Mouse (Mus musculus): ENCODE results near the gene Cntnap1. TPM values are rescaled to one million over a fixed set of nuclear protein-coding genes. Genes with fewer than 3 reads are reported as not detected.

The Cntnap1 gene
- polyA plus RNA-seq, 2 experiments: 0.56 to 1.5 TPM

DNA sequence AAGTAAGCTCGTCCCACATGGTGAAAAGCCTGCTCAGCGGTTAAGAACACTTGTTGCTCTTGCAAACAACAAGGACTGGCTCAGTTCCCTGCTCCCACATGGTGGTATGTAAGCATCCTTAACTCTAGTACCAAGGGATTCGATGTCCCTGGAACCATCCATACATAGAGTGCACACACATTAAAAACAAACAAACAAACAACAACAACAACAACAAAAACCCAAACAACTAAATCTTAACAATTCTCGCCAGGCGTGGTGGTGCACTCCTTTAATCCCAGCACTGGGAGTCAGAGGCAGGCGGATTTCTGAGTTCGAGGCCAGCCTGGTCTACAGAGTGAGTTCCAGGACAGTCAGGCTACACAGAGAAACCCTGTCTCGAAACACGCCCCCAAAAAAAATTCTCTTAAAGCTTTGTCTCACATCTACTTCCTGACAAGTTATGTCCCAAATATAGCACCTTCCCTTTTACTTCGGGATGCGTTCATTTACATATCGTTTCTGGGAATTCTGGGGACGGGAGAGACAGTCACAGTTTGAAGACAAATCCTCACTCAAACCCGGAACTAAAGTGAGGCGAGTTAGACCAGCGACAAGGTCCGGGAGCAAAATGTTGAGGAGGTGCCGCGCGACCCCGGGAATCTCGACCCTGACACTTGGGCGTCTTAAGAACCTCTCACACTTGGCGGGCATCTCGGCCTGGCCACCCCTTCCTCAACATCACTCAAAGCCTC lies 55.2 kb downstream of the Cntnap1 start:
- ATAC-seq (ENCODE audit: low FRiP score, low read depth) (no peak), DNase-seq (ENCODE audit: low spot score) (no peak)
- H3K9me3 ChIP-seq (ENCODE audit: control insufficient read depth, low read length): no peaks in the 10 kb centered on the region
- no peaks in the 10 kb centered on the region for H3K36me3 ChIP-seq (ENCODE audit: control insufficient read depth, insufficient read depth, low read length)
- H3K27me3 ChIP-seq (ENCODE audit: control insufficient read depth, insufficient read depth, low read length): no peaks in the 10 kb centered on the region
- peak overlapping the region; percentile 82 for H3K4me2 ChIP-seq (replicated peaks; ENCODE audit: low read depth, low read length, severe bottlenecking)
- H3K4me1 ChIP-seq (ENCODE audit: control insufficient read depth, insufficient read depth, low read length): peaks cover 15% of the 10 kb centered on the region
- H3K9ac ChIP-seq (ENCODE audit: low read depth, low read length, severe bottlenecking): peak overlapping the region; percentile 79
- no peak for TF ChIP-seq POLR2A (IDR thresholded peaks at IDR 0.05; ENCODE audit: borderline replicate concordance, extremely low read depth, insufficient read depth, insufficient read length)
- H3K27ac ChIP-seq (replicated peaks; ENCODE audit: low read depth, low read length): 0 out of 2 replicates have a peak overlapping the region, but pooled peaks have one; percentile 52
- peak overlapping the region; percentile 91 for H3K4me3 ChIP-seq (replicated peaks; ENCODE audit: low read length)
- WGBS: 20% methylated on average over 25 of the region's 25 CpGs

DNA sequence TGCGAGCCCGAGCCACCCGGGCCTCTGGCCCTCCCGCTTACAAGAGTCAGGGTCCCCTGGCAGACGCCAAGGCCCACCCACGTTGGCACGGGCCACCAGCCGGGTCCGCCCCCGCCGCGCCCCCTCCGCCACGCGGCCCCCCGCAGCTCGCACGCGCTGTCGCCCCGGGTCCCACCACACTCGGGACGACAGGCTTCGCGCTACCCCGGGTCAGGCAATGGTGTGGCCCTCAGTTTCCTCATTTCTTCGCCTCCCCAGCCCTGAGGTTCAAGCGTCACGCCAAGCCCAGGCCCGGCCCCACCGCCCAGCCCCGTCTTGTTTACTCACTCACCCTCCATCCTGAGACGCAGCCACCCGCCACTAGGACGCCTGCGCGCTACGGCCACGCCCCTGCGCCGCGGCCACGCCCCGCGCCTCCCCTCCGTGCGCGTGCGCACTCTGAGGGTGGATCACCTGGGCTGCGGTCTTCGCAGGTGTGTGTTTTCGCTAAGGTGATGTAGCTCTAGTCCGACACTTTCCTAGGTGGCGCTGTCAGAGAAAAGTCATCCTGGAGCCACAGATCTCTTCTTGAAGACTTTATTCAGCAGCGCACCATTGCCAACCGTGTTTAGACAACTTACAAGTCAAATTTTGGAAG lies 55.9 kb downstream of the Cntnap1 start, which contains the start of gene Ezh1:
Gene Ezh1, minus strand, starts transcription at position 399 of the 637 bp plus-strand sequence.
- TF ChIP-seq POLR2A (IDR thresholded peaks at IDR 0.05; ENCODE audit: borderline replicate concordance, extremely low read depth, insufficient read depth, insufficient read length): no peak
- Histone ChIP-seq H3K4me2 (replicated peaks; ENCODE audit: low read depth, low read length, severe bottlenecking) (peak within 1 kb of the TSS; percentile 82), H3K27ac (replicated peaks; ENCODE audit: low read depth, low read length) (0 out of 2 replicates have a peak within 1 kb of the TSS, but pooled peaks have one; percentile 52), H3K36me3 (ENCODE audit: control insufficient read depth, insufficient read depth, low read length) (no peaks in the 10 kb centered on the region), H3K9me3 (ENCODE audit: control insufficient read depth, low read length) (no peaks in the 10 kb centered on the region), H3K4me1 (ENCODE audit: control insufficient read depth, insufficient read depth, low read length) (peaks cover 22% of the 10 kb centered on the region), H3K4me3 (replicated peaks; ENCODE audit: low read length) (peak within 1 kb of the TSS; percentile 91), H3K9ac (ENCODE audit: low read depth, low read length, severe bottlenecking) (peak within 1 kb of the TSS; percentile 79), H3K27me3 (ENCODE audit: control insufficient read depth, insufficient read depth, low read length) (no peaks in the 10 kb centered on the region)
- ATAC-seq (ENCODE audit: low FRiP score, low read depth) (peak; percentile 93), DNase-seq (ENCODE audit: low spot score) (peak; percentile 73)
- under 1% methylated on average over 45 of the region's 56 CpGs for WGBS

DNA sequence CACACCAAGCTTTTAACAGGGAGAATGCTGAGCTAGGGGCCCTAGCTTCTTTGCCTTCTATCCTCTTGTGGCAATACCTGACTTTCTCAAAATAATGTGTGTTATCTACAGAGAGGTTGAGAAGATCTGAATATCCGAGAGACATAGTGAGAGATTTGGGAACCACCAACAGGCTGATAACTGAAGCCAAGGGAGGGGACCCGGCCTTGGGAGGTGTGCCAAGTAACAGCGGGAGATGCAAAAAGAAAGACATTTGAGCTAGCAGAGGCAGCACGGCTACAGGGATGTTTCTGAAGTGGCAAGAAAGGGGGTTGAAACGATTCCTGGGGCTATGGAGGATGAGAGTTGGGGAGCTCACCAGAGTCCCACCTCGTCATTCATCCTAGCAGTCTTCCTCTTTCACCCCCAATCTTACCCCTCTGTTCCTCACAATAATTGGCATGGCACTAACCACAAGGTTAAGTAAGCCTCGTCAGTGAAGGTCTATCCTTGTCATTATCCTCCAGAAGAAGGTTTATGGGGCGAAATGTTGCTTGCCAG lies 59.1 kb downstream of the Cntnap1 start:
- Histone ChIP-seq H3K4me2 (replicated peaks; ENCODE audit: low read depth, low read length, severe bottlenecking) (no peak overlapping the region), H3K9me3 (ENCODE audit: control insufficient read depth, low read length) (no peaks in the 10 kb centered on the region), H3K4me3 (replicated peaks; ENCODE audit: low read length) (no peak overlapping the region), H3K36me3 (ENCODE audit: control insufficient read depth, insufficient read depth, low read length) (no peaks in the 10 kb centered on the region), H3K4me1 (ENCODE audit: control insufficient read depth, insufficient read depth, low read length) (peaks cover 35% of the 10 kb centered on the region), H3K27me3 (ENCODE audit: control insufficient read depth, insufficient read depth, low read length) (no peaks in the 10 kb centered on the region), H3K27ac (replicated peaks; ENCODE audit: low read depth, low read length) (no peak overlapping the region), H3K9ac (ENCODE audit: low read depth, low read length, severe bottlenecking) (no peak overlapping the region)
- 33% methylated on average over 8 of the region's 8 CpGs for WGBS
- no peak for ATAC-seq (ENCODE audit: low FRiP score, low read depth)
- DNase-seq (ENCODE audit: low spot score): no peak
- TF ChIP-seq POLR2A (IDR thresholded peaks at IDR 0.05; ENCODE audit: borderline replicate concordance, extremely low read depth, insufficient read depth, insufficient read length): no peak

DNA sequence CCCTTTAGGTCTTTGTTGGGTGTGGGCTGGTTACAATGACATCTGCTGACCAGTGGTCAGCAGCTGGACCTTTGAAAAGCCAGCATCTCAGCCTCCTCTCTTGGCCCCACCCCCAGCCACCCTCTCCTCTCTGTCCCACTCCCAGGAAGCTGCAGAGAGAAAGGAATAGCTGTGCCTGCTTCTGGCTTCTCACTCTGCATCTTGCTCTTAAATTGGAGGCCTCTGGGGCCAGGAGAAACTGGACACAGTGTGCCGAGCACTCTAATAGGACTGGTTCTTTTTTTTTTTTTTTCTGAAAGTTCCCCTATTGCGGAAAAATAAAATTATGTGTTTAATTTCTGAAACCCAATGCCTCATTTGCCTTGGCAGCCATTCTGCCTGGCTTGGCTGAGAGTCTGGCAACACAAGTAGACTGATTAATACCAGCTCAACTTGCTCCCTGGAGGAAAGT lies 59.8 kb downstream of the Cntnap1 start:
- Histone ChIP-seq H3K4me1 (ENCODE audit: control insufficient read depth, insufficient read depth, low read length) (peaks cover 35% of the 10 kb centered on the region), H3K27ac (replicated peaks; ENCODE audit: low read depth, low read length) (0 out of 2 replicates have a peak overlapping the region, but pooled peaks have one; percentile 40), H3K9ac (ENCODE audit: low read depth, low read length, severe bottlenecking) (no peak overlapping the region), H3K9me3 (ENCODE audit: control insufficient read depth, low read length) (no peaks in the 10 kb centered on the region), H3K27me3 (ENCODE audit: control insufficient read depth, insufficient read depth, low read length) (no peaks in the 10 kb centered on the region), H3K4me2 (replicated peaks; ENCODE audit: low read depth, low read length, severe bottlenecking) (no peak overlapping the region), H3K4me3 (replicated peaks; ENCODE audit: low read length) (no peak overlapping the region), H3K36me3 (ENCODE audit: control insufficient read depth, insufficient read depth, low read length) (no peaks in the 10 kb centered on the region)
- DNase-seq (ENCODE audit: low spot score): peak; percentile 44
- no peak for TF ChIP-seq POLR2A (IDR thresholded peaks at IDR 0.05; ENCODE audit: borderline replicate concordance, extremely low read depth, insufficient read depth, insufficient read length)
- WGBS: 19% methylated on average over 2 of the region's 2 CpGs
- no peak for ATAC-seq (ENCODE audit: low FRiP score, low read depth)

DNA sequence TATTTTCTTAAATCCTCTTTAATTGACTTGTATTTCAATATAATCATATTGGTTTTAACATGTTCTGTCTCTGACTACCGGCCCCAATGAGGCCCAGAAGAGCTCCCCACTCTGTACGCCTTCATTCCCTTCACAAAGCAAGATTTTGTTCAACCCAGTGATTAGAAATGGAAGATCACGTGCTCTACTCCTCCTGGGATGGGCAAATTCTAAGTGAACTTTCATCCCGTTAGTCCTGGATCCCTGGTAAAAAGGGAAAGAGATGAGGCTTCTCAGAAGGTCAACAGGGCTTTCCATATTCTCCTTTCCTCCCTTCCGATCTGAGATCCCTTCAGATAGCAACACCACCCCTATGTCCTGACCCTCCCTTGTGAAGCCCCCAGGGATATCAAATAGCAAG lies 60.2 kb downstream of the Cntnap1 start:
- H3K4me2 ChIP-seq (replicated peaks; ENCODE audit: low read depth, low read length, severe bottlenecking): peak overlapping the region; percentile 37; the same call in 1 of the 2 replicates
- peaks cover 31% of the 10 kb centered on the region for H3K4me1 ChIP-seq (ENCODE audit: control insufficient read depth, insufficient read depth, low read length)
- no peak overlapping the region for H3K4me3 ChIP-seq (replicated peaks; ENCODE audit: low read length)
- H3K36me3 ChIP-seq (ENCODE audit: control insufficient read depth, insufficient read depth, low read length): no peaks in the 10 kb centered on the region
- no peaks in the 10 kb centered on the region for H3K27me3 ChIP-seq (ENCODE audit: control insufficient read depth, insufficient read depth, low read length)
- no peak for TF ChIP-seq POLR2A (IDR thresholded peaks at IDR 0.05; ENCODE audit: borderline replicate concordance, extremely low read depth, insufficient read depth, insufficient read length)
- DNase-seq (ENCODE audit: low spot score): no peak
- 22% methylated on average over 5 of the region's 5 CpGs for WGBS
- H3K9ac ChIP-seq (ENCODE audit: low read depth, low read length, severe bottlenecking): no peak overlapping the region
- no peak for ATAC-seq (ENCODE audit: low FRiP score, low read depth)
- no peaks in the 10 kb centered on the region for H3K9me3 ChIP-seq (ENCODE audit: control insufficient read depth, low read length)
- peak overlapping the region; percentile 40 for H3K27ac ChIP-seq (replicated peaks; ENCODE audit: low read depth, low read length)

Measured in limb, embryonic 14.5 days (tissue).